Mouse (Mus musculus): Measurements from ENCODE around the gene Nsf.

- no peak for TF ChIP-seq POLR2A (IDR thresholded peaks at IDR 0.05; ENCODE audit: control insufficient read depth, low read depth, low read length)
- TF ChIP-seq CTCF (IDR thresholded peaks at IDR 0.05; ENCODE audit: control insufficient read depth, insufficient read depth, insufficient replicate concordance, low read depth, low read length): no peak
These were observed 123.9 kb downstream of the Nsf start for GRCm38 (mm10) chr11:103829956-103830355.

All from testis, adult 2 months (tissue).